In the genomic region with DNA sequence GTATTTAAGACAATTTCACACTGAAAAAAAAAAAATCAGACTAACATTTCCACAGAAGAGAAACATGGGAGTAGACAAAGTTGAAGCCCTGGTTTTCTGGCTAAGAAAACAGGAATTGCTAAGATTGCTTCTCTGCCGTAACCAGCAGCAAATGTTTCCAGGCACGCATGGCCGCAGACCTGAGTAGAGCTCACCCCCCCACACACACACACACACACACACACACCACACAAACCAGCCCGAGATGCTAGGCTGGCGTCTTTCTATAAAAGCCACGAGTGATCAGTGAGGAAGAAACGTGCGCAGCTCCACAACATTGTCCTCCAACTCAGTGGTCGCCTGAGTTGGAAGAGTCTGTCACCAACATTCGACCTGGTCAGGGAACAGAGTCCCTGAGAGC, we compare ENCODE assay signal across 22 mouse cellular contexts.
DNase-seq lines count a peak whose midpoint lies in the region; ATAC-seq lines count a peak whose summit lies in the region.
"Had no signal": no experiment of that assay in that cellular context is flagged by ENCODE, and none has a peak within 500 bp of the region (broad histone marks: within the 10 kb centered on the region; RNA-seq: fewer than 3 reads in every experiment).

No protein-coding gene starts in this region.

- peak; percentile 18 for DNase-seq in thymus, postnatal 0 days (ENCODE audit: low spot score)
- no peak for DNase-seq in thymus, adult 18-20 months
- peak; percentile 25 for DNase-seq in thymus, postnatal 14 days
- no peak for DNase-seq in layer of hippocampus, adult 9-10 months (ENCODE audit: low spot score)
- no peak for DNase-seq in adrenal gland, adult 8-10 months
- DNase-seq in spleen, postnatal 10 days (ENCODE audit: low spot score in 2 of 2): no peak
- DNase-seq: adrenal gland, postnatal 14 days; cerebellum, adult 11-12 months; cerebellum, postnatal 10 days; gastrocnemius, postnatal 10 days; heart, postnatal 36 days; kidney, adult 9 months; kidney, postnatal 10 days; liver; lung, adult 2 months; lung, postnatal 10 days; right cerebral cortex, postnatal 4 days had no signal

- ATAC-seq in inflammation-experienced regulatory T-cells, adult 6 months: peak; percentile 11
- ATAC-seq: forebrain, embryonic 16.5 days; hindbrain, postnatal 0 days; intestine, postnatal 0 days; midbrain, embryonic 16.5 days had no signal

Comparison
In these comparisons a context has a peak if more than half of its experiments do, and no peak if none do; other contexts are left out.
1. DNase-seq: peak in thymus, postnatal 0 days (single experiment) and thymus, postnatal 14 days (single experiment); none in thymus, adult 18-20 months (0 of 2), layer of hippocampus, adult 9-10 months (single experiment), adrenal gland, adult 8-10 months (single experiment) and spleen, postnatal 10 days (0 of 2).